Mouse (Mus musculus) lung, adult 18-20 months (tissue): ENCODE results near the gene Kalrn.

Source experiments
- DNase-seq, 2 experiments: peaks; one replicate each; pipeline ENCODE4 v3.0.0; 2022; ENCODE audit warnings: mixed read lengths in 2 of 2

Kalrn gene

DNA sequence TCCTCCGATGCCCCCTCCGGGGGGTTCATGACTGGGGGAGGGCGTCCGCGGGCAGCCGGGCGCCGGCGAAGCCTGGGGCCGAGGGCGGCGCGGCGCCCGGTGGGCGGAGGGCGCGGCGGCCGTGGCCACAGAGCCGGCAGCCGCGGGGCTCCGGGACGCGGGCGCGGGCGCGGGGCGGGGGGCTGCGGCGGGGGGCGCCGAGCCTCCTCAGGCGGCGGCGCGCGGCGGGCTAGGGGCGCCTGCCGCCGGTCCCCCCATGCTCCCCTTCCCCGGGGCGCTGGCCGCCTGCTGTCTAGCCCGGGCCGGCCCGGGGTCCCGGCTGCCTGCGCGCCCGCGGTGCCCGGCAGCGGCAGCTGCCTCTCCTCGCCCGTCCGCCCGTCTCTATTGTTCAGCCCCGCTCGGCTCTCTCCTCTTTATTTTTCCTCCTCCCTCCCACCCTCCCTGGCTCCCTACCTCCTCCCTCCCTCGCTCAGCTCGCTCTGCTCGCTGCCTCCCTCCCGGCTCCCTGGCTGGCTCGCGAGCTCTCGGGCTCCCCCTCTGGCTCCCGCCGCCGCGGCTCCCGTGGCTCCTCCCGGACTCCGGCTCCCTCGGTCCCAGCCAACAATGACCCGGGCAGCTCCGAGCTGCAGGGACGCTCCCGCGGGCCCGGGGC, at the start of gene Kalrn:
TSS of gene Kalrn (minus strand) at position 382 of the 652 bp plus-strand sequence.
- DNase-seq, result peak; percentile 88 to 91

DNA sequence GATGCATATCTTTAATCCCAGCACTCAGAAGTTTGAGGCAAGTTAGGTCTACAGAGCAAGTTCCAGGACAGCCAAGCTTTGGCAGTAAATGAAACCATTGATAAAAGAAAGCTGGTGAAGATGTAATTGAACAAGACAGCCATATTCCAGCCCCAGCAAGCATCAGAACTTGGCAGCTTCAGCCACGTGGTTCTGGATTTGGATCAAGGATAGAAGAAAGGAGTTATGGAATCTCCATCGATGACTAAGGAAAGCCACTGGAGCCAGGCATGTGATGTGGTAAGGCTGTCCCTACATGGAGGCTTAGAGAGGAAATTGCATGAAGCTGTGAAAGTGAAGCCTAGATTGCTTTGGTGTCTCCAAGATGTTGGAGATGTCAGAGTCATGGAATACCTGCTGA, 40.7 kb upstream of the Kalrn start:
- DNase-seq, result no peak

GRCm38 (mm10) chr16:34610137-34610536, 36.8 kb upstream of the Kalrn start:
- DNase-seq, result no peak

DNA sequence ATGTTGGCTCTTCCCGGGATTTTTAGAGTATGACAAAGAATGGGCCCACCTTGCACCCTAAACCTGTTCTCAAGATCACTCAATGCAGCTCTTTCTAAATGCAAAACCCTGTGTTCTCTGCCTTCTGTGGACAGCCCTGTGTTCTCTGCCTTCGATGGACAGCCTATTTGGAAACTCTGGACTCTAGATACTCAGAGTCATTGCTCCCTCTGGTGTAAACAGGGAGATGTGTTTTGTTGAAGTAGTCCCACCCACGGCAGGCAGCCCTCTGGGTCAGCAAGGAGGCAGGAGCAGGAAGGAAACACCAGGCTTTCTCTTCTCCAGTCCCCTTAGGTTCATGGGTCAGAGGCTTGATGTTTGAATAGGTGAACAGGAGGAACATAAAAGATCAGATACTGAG, 32.3 kb upstream of the Kalrn start:
- peak; percentile 18 to 40 for DNase-seq

- no peak for DNase-seq
Measured at GRCm38 (mm10) chr16:34603854-34604253, 30.5 kb upstream of the Kalrn start.

DNA sequence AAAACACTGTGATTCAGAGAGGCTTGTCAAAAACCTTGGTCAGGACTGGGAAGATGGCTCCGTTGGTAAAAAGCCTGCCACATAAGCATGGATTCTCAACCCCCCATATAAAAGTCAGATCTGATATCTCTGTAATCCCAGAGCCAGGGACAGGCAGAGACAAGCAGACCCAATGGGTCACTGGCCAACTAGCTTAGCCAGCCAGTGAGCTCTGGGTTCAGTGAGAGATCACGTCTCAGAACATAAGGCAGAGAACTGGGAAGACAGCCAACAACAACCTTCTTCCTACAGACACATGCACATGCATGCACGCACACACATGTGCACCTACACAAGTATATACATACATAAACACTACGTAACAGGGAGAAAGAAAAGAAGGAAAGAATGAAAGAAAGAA, 29.7 kb upstream of the Kalrn start:
- no peak for DNase-seq

- no peak for DNase-seq
Measured at GRCm38 (mm10) chr16:34601954-34602353, 28.6 kb upstream of the Kalrn start.

DNA sequence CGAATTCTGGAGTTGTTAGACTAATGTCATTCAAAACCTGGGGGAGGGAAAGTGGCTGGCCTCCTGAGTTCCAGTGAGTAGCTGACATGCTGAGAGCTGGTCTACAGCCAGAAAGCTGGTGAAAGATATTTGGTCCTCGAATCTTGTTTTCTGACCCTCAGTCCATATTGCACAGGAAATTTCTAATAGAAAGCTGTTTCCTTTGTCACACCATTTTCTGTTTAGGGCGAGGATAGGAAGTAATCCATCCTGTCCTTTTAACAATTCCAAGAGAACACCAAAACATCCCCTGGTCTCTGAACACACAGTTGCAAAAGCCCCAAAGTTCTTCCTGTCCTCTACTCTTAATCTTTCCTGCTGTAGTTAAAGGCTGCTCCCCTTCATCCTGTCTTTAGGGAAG, 22.0 kb upstream of the Kalrn start:
- peak in 1 of 2 experiments; percentile 19 for DNase-seq

DNA sequence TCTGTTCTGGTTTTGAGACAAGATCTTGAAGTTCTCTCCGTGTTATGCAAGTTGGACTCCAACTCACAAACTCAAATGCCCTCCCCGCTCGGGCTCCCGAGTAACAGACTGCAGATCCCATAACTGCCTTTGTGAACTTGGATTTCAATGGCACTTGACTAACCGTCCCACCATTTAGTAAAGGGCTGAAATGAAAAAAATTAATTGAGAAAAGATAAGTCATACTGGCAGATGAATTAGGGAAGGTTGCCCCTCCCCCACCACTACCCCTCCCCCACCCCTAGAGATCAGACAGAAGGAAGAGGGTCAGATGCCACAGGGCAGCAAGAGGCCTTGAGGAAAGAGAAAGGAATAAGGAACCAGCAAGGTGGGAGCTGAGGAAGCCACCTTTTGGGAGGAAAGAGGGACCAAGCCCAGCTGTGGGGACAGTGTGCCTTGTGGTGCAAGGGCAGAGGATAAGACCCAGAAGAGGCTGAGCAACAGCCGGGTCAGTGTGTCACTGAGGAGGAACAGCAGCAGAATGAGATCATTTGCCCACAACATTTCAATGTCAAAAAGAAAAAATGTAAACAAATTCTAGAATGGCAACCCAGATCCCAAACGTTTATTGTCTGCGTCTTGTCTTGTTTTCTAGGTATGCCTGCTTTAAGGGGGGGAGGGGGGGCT, 21.4 kb upstream of the Kalrn start:
- peak in 1 of 2 experiments; percentile 6 for DNase-seq

DNA sequence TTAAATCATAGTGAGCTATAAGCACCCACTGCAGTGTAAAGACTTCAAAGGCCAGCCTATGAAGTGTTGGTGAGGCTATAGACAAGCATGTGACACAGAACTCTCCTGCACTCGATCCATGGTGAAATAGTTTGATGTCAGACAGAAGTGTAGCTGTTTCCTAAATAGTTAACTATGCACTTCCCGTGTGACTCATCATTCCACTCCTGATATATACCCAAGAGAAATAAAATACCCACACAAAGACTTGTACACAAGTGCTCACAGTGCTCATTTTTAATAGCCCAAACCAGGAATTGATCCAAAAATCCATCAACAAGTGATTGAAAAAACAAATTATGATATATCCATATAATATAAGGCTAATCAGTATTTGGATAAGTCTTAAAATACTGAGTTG, 19.4 kb upstream of the Kalrn start:
- DNase-seq, result no peak

- no peak for DNase-seq
Measured at GRCm38 (mm10) chr16:34591934-34592333, 18.6 kb upstream of the Kalrn start.

GRCm38 (mm10) chr16:34579671-34580326, 6.5 kb upstream of the Kalrn start:
- DNase-seq, result no peak

GRCm38 (mm10) chr16:34573856-34574491, 642 bp upstream of the Kalrn start:
- DNase-seq, result no peak

DNA sequence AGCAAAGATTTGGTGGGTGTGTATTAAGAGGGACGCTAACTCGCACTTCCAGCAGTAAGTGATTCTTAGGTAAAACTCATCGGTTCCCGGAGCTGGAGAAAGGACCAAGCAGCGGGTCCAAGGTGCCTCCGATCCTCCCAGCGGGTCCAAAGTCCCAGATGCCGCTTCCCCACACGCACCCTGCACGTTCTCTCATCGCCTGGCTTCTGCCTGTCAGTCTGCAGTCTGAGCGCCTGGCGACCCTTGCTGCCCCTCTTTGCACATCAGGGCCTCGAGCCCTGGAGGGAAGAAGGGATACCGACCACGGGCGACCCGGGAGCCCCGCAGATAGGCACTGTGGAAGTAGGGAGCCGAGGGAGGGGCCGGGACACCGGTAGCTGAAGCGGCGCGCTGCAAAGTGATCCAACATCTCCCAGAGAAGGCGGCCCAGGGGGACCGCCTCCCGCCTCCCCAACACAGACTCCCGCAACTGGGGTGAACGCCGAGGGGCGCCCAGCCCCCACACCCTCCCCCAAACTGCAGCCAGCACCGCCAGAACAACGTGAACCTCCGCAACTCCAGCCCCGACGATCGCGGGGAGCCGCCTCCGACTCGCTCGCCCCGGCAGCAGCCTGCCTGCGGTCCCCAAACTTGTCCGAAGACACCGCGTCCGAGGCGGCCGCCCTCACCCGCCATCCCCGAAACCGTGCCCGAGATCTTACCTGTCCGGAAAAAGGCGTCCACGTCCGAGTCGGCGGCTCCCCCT, 754 bp downstream of the Kalrn start:
- peak; percentile 15 to 29 for DNase-seq

DNA sequence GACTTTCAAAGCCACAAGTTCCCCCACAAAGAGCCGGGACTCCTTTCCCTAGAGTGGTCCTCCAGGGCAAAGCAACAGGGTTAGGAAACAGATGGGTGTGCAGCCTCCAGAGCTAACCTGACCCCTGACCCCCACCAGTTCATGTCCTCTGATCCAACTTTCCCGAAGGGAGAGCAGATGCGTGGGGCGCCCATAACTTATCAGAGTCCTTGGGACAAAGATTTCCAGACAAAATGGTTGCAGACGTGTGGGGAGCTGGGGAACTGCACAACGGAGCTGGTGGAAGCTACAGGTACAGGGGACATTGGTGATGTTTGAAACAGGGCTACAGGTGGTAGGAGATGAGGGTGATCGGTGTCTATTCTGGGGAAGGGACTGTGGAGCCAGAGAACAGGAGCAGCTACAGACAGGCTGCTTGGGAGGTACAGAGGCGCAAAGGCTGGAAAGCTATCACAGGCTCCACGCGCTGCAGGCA, 1.4 kb downstream of the Kalrn start:
- no peak for DNase-seq

DNA sequence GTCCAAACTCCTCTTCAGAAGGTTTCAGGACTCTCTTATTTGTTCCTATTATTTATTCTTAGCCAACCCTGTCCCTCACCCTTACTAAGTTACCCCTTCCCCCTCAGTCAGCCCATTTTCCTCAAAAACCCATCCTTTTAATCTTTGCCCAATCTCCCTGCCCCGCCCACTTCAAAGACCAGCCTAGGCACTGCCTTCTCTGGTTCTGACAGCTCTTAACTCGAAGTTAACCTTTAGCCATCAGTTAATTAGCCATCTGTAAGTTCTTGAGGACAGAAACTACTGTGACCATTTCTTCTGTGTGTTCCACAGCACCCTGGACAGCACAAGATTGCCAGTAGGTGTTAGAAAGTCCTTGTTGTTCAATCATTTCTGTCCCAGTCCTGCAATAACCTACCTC, 3.4 kb downstream of the Kalrn start:
- DNase-seq, result no peak

DNA sequence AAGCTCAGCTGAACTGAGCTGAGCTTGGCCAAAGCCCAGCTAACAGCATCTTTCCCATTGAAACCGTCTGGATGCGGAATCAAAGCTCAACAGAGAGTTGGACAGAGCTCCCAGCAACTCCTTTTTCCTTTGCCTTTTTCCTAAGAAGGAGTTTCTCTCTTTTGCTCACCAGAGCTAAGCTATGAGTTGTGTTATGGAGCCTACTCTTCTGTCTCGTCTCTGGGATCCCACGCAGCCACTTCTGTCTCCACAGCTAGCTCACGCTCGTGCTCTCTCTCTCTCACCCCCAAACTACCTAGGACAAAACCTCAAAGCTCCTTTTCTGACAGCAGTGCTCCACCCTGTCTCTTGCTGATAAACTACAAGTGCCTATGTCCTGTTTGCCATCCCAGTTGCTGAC, 4.5 kb downstream of the Kalrn start:
- no peak for DNase-seq

GRCm38 (mm10) chr16:34563593-34564280, 9.6 kb downstream of the Kalrn start:
- no peak for DNase-seq

- DNase-seq, result no peak
Measured at GRCm38 (mm10) chr16:34561734-34562135, 11.6 kb downstream of the Kalrn start.

- DNase-seq, result no peak
Measured at GRCm38 (mm10) chr16:34560814-34561213, 12.5 kb downstream of the Kalrn start.

GRCm38 (mm10) chr16:34560411-34560810, 12.9 kb downstream of the Kalrn start:
- no peak for DNase-seq

- no peak for DNase-seq
Measured at GRCm38 (mm10) chr16:34557891-34558290, 15.4 kb downstream of the Kalrn start.
